Mouse (Mus musculus) lung, embryonic 14.5 days (tissue): ENCODE data around the gene Olfml2b. TPM values are rescaled to one million over a fixed set of nuclear protein-coding genes. Genes with fewer than 3 reads are reported as not detected.

Source experiments
- ATAC-seq: fragments of 200-750 bp; cut with Nextera tagmentation; 2 replicates; pipeline ENCODE4 v1.8.0; 2017; ENCODE audit warnings: mild to moderate bottlenecking, moderate TSS enrichment, moderate library complexity; ENCODE audit not compliant: insufficient read depth
- DNase-seq: peaks from one replicate; pipeline ENCODE4 v3.0.0-alpha.2; 2015
- H3K27ac ChIP-seq: fragments of 300-500 bp; sonication (generic); 2 replicates; pipeline ENCODE4 v1.5.1; 2014; ENCODE audit warnings: low read depth, mild to moderate bottlenecking, moderate library complexity
- H3K27me3 ChIP-seq: fragments of 300-500 bp; sonication (generic); 2 replicates; pipeline ENCODE4 v1.6.1; 2014; ENCODE audit warnings: low read length, control low read depth; ENCODE audit not compliant: insufficient read depth
- H3K36me3 ChIP-seq: fragments of 300-500 bp; sonication (generic); 2 replicates; pipeline ENCODE4 v1.6.1; 2014; ENCODE audit warnings: control low read depth; ENCODE audit not compliant: insufficient read depth
- H3K4me1 ChIP-seq: fragments of 300-500 bp; sonication (generic); 2 replicates; pipeline ENCODE4 v1.6.1; 2014; ENCODE audit warnings: antibody characterized with exemption, control low read depth; ENCODE audit not compliant: insufficient read depth
- H3K4me2 ChIP-seq: fragments of 300-500 bp; sonication (generic); 2 replicates; pipeline ENCODE4 v1.6.1; 2014; ENCODE audit warnings: mild to moderate bottlenecking
- H3K4me3 ChIP-seq: fragments of 300-500 bp; sonication (generic); 2 replicates; pipeline ENCODE4 v1.5.1; 2014; ENCODE audit warnings: low read depth, low read length
- H3K9ac ChIP-seq: fragments of 300-500 bp; sonication (generic); 2 replicates; pipeline ENCODE4 v1.6.1; 2014
- H3K9me3 ChIP-seq: fragments of 300-500 bp; sonication (generic); 2 replicates; pipeline ENCODE4 v1.6.1; 2016; ENCODE audit warnings: low read depth, low read length, control low read depth
- CTCF ChIP-seq: IDR thresholded peaks from 2 replicates; pipeline ENCODE4 v1.5.1; 2016; ENCODE audit warnings: antibody characterized with exemption, low read depth
- WGBS: fragments of 180-500 bp; shearing (Covaris S2); extraction: QIAGEN DNeasy Blood & Tissue Kit; methylation state at CpG from one replicate; pipeline ENCODE4 v1.1.7; 2014; 5-methylcytosine and 5-hydroxymethylcytosine counted together
- polyA plus RNA-seq: library from polyadenylated mRNA; unstranded; fragments of >200 nt; fragmentation: Nextera tagmentation; extraction: Ambion mirVana; gene quantifications from 2 replicates; pipeline ENCODE4 v1.2.1, GENCODE M21; 2014

Olfml2b gene
- polyA plus RNA-seq, 1 experiment from 2014 or later = 18.8 TPM

DNA sequence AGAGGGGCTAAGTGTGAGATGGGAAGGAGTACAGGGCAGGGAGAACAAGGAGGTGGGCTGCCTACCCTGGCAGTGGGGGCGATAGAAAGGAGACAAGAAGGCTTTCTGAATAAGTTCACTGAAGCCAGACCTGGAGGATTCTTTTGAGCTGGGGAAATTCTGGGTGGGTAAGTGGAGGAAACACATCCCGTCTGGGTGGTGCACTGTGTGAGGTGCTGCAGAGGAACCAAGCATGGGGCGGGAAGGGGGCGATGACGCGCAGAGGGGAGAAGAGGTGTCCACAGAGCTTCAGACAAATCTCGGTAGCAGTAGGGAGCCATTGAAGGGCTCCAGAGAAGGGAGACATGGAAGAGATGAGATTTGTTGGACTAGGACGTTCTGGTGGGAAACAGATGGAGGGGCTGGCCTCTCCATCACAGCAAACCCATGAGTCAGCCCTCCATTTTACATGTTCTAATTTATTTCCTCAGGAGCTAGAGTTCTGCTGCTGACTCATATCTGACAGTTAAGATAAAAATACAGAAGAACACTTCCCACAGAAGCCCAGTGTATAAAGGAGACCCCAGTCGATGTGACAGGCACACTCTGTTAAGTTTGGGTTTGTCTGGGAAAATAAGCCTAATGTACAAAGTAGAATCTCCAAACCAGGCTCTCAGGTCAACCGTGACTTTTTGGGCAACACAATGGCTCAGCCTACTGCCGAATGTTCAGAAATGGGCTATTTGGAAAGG lies 87.7 kb downstream of the Olfml2b start:
- no peak for TF ChIP-seq CTCF
- ATAC-seq (no peak), DNase-seq (no peak)
- no peaks in the 10 kb centered on the region for H3K27me3 ChIP-seq
- no peaks in the 10 kb centered on the region for H3K9me3 ChIP-seq
- no peaks in the 10 kb centered on the region for H3K36me3 ChIP-seq
- no peak overlapping the region for H3K27ac ChIP-seq
- H3K4me1 ChIP-seq = no peaks in the 10 kb centered on the region
- H3K4me3 ChIP-seq = no peak overlapping the region
- H3K9ac ChIP-seq = no peak overlapping the region
- H3K4me2 ChIP-seq = no peak overlapping the region
- WGBS = 64% methylated on average over 11 of the region's 11 CpGs

Other genes with a start within 250 kb of the Olfml2b start
- 7.9 and 9.8 TPM in 2 replicates for gene Nos1ap, start 54.7 kb upstream of the Olfml2b start, polyA plus RNA-seq
- gene Atf6, start 223.2 kb downstream of the Olfml2b start, polyA plus RNA-seq = 9.9 and 11.2 TPM in 2 replicates
- 0.66 TPM in 1 of 2 replicates, not detected in the other for gene Gm26620, start 240.5 kb downstream of the Olfml2b start, polyA plus RNA-seq
- gene Dusp12, start 241.0 kb downstream of the Olfml2b start, polyA plus RNA-seq = 36.7 and 39.9 TPM in 2 replicates